Mouse (Mus musculus) liver, embryonic 14.5 days (tissue): Measurements from ENCODE around the gene Ier5. TPM values are rescaled to one million over a fixed set of nuclear protein-coding genes. Genes with fewer than 3 reads are reported as not detected.

ENCODE experiments used
- ATAC-seq: fragments of 200-750 bp; cut with Nextera tagmentation; 2 replicates; pipeline ENCODE4 v1.8.0; 2017; ENCODE audit warnings: moderate number of reproducible peaks, mild to moderate bottlenecking, moderate library complexity; ENCODE audit not compliant: insufficient read depth
- DNase-seq, 3 experiments: peaks; one replicate each; pipeline ENCODE4 v3.0.0-alpha.2; 2012 to 2013; ENCODE audit warnings: low read depth in 3 of 3, low spot score in 3 of 3
- H3K27ac ChIP-seq: fragments of 300-500 bp; sonication (generic); 2 replicates; pipeline ENCODE4 v1.5.1; 2014; ENCODE audit warnings: moderate library complexity, mild to moderate bottlenecking, control low read depth, inconsistent platforms
- H3K27me3 ChIP-seq: fragments of 300-500 bp; sonication (generic); 2 replicates; pipeline ENCODE4 v1.6.1; 2014; ENCODE audit warnings: mild to moderate bottlenecking, low read length, moderate library complexity; ENCODE audit not compliant: control insufficient read depth, insufficient read depth
- H3K36me3 ChIP-seq: fragments of 300-500 bp; sonication (generic); replicated peaks from 2 replicates; pipeline ENCODE4 v1.6.1; 2014; ENCODE audit warnings: low read depth; ENCODE audit not compliant: control insufficient read depth, insufficient read depth
- H3K4me1 ChIP-seq, 2 experiments: fragments of 200-500 bp in 1 of 2; fragments of 300-500 bp in 1 of 2; sonication (generic) in 1 of 2; replicated peaks; 2 replicates each; pipeline ENCODE4 v1.6.1; 2012 to 2014; ENCODE audit warnings: antibody characterized with exemption in 1 of 2, inconsistent platforms in 1 of 2, low read length in 1 of 2; ENCODE audit not compliant: control insufficient read depth in 2 of 2, insufficient read depth in 2 of 2
- H3K4me2 ChIP-seq: fragments of 300-500 bp; sonication (generic); 2 replicates; pipeline ENCODE4 v1.6.1; 2014; ENCODE audit warnings: low read depth, mild to moderate bottlenecking, control low read depth, moderate library complexity
- H3K4me3 ChIP-seq, 2 experiments: fragments of 200-500 bp in 1 of 2; fragments of 300-500 bp in 1 of 2; sonication (generic) in 1 of 2; 2 replicates each; pipeline ENCODE4 v1.5.1; 2012 to 2014; ENCODE audit warnings: low read depth in 2 of 2, low read length in 2 of 2, mild to moderate bottlenecking in 2 of 2, control low read depth in 1 of 2, inconsistent platforms in 1 of 2, moderate library complexity in 1 of 2; ENCODE audit not compliant: insufficient read depth in 1 of 2
- H3K9ac ChIP-seq: fragments of 300-500 bp; sonication (generic); replicated peaks from 2 replicates; pipeline ENCODE4 v1.6.1; 2014; ENCODE audit warnings: mild to moderate bottlenecking, control low read depth, moderate library complexity
- H3K9me3 ChIP-seq: fragments of 300-500 bp; sonication (generic); 2 replicates; pipeline ENCODE4 v1.6.1; 2016; ENCODE audit warnings: low read length, mixed read lengths; ENCODE audit not compliant: control insufficient read depth
- CTCF ChIP-seq: IDR thresholded peaks from 2 replicates; pipeline ENCODE4 v1.5.1; 2016; ENCODE audit warnings: antibody characterized with exemption, low read depth, control low read depth
- EP300 ChIP-seq: IDR thresholded peaks from 2 replicates; pipeline ENCODE4 v1.6.1; 2016; ENCODE audit warnings: antibody characterized with exemption, low read depth
- WGBS: fragments of 180-500 bp; shearing (Covaris S2); extraction: QIAGEN DNeasy Blood & Tissue Kit; methylation state at CpG from one replicate; pipeline ENCODE4 v1.1.7; 2014; ENCODE audit not compliant: insufficient replicate concordance; 5-methylcytosine and 5-hydroxymethylcytosine counted together
- polyA plus RNA-seq, 2 experiments: library from polyadenylated mRNA; depleted of rRNA in 1 of 2; stranded (reverse) in 1 of 2; unstranded in 1 of 2; fragments of >200 nt; fragmentation: Nextera tagmentation in 1 of 2; extraction: Ambion mirVana in 1 of 2; gene quantifications; 2 replicates each; pipeline versions ENCODE4 v1.2.1 to v1.2.3; 2012 to 2014

Gene Ier5
- polyA plus RNA-seq (2012; rRNA removed) (4.9 and 5.8 TPM in 2 replicates), polyA plus RNA-seq (2014; fragmentation: Nextera tagmentation; extraction: Ambion mirVana) (2.9 and 3.3 TPM in 2 replicates)

- ATAC-seq (peak; percentile 87), DNase-seq (peak; percentile 94 to 95 (median 94))
- peak within 1 kb of the TSS; percentile 89 for H3K4me2 ChIP-seq
- peak within 1 kb of the TSS; percentile 96 for H3K27ac ChIP-seq
- no peaks in the 10 kb centered on the region; the same call in 1 of the 2 replicates for H3K36me3 ChIP-seq
- peak within 1 kb of the TSS; percentile 86 to 98 for H3K4me3 ChIP-seq
- no peaks in the 10 kb centered on the region for H3K9me3 ChIP-seq
- H3K27me3 ChIP-seq, result no peaks in the 10 kb centered on the region
- TF ChIP-seq EP300 (peak; percentile 42; the same call in 1 of the 2 replicates), CTCF (no peak)
- H3K9ac ChIP-seq, result peak within 1 kb of the TSS; percentile 95
- WGBS, result under 1% methylated on average over 40 of the region's 40 CpGs
- peaks cover 11 to 17% of the 10 kb centered on the region in 2 experiments for H3K4me1 ChIP-seq
These were observed at the start of gene Ier5 for GRCm38 (mm10) chr1:155099280-155099848. Ier5 (minus strand) TSS chr1:155099636.

GRCm38 (mm10) chr1:155147228-155147627 is 47.8 kb upstream of the Ier5 start:
- H3K27ac ChIP-seq, result no peak overlapping the region
- TF ChIP-seq EP300, result no peak
- TF ChIP-seq CTCF, result no peak
- no peaks in the 10 kb centered on the region for H3K9me3 ChIP-seq
- no peak for DNase-seq
- ATAC-seq, result no peak
- no peaks in the 10 kb centered on the region for H3K27me3 ChIP-seq
- H3K4me1 ChIP-seq, result no peaks in the 10 kb centered on the region
- H3K36me3 ChIP-seq, result no peaks in the 10 kb centered on the region
- H3K4me2 ChIP-seq, result no peak overlapping the region
- H3K4me3 ChIP-seq, result no peak overlapping the region
- H3K9ac ChIP-seq, result no peak overlapping the region
- WGBS, result 53% methylated on average over 2 of the region's 2 CpGs

GRCm38 (mm10) chr1:155146572-155146980 is 47.1 kb upstream of the Ier5 start, which contains the start of gene Mr1:
Mr1 (minus strand) TSS chr1:155146814.
- Histone ChIP-seq H3K4me2 (peak within 1 kb of the TSS; percentile 49), H3K36me3 (no peaks in the 10 kb centered on the region), H3K9me3 (no peaks in the 10 kb centered on the region), H3K4me3 (peak within 1 kb of the TSS; percentile 27 to 35; a peak in 3 of 4 replicates), H3K27me3 (no peaks in the 10 kb centered on the region), H3K27ac (no peak within 1 kb of the TSS), H3K9ac (no peak within 1 kb of the TSS), H3K4me1 (no peaks in the 10 kb centered on the region)
- ATAC-seq (peak; percentile 52; the same call in 1 of the 2 replicates), DNase-seq (peak in 2 of 3 experiments; percentile 20 to 26)
- TF ChIP-seq EP300 (no peak), CTCF (no peak)
- 36% methylated on average over 8 of the region's 8 CpGs for WGBS

- Histone ChIP-seq H3K4me3 (no peak overlapping the region), H3K4me2 (peak overlapping the region; percentile 49), H3K36me3 (no peaks in the 10 kb centered on the region), H3K27ac (no peak overlapping the region), H3K9ac (no peak overlapping the region), H3K4me1 (no peaks in the 10 kb centered on the region), H3K27me3 (no peaks in the 10 kb centered on the region), H3K9me3 (no peaks in the 10 kb centered on the region)
- no peak for DNase-seq
- no peak for ATAC-seq
- WGBS, result 21% methylated on average over 6 of the region's 6 CpGs
- TF ChIP-seq CTCF (no peak), EP300 (no peak)
These were observed 46.2 kb upstream of the Ier5 start for GRCm38 (mm10) chr1:155145620-155146019.

- DNase-seq (peak; percentile 44 to 53 (median 45)), ATAC-seq (0 out of 2 replicates have a peak, but pooled peaks have one; percentile 39)
- no peaks in the 10 kb centered on the region for H3K27me3 ChIP-seq
- no peaks in the 10 kb centered on the region for H3K4me1 ChIP-seq
- WGBS, result 33% methylated on average over 2 of the region's 2 CpGs
- no peaks in the 10 kb centered on the region for H3K9me3 ChIP-seq
- H3K9ac ChIP-seq, result no peak overlapping the region
- H3K27ac ChIP-seq, result no peak overlapping the region
- H3K4me2 ChIP-seq, result no peak overlapping the region
- no peak for TF ChIP-seq EP300
- peak; percentile 73 for TF ChIP-seq CTCF
- H3K4me3 ChIP-seq, result no peak overlapping the region
- H3K36me3 ChIP-seq, result no peaks in the 10 kb centered on the region
These were observed 40.6 kb upstream of the Ier5 start for GRCm38 (mm10) chr1:155140076-155140475.
